Mouse (Mus musculus): ENCODE measurements around the gene Spef1.

The Spef1 gene

DNA sequence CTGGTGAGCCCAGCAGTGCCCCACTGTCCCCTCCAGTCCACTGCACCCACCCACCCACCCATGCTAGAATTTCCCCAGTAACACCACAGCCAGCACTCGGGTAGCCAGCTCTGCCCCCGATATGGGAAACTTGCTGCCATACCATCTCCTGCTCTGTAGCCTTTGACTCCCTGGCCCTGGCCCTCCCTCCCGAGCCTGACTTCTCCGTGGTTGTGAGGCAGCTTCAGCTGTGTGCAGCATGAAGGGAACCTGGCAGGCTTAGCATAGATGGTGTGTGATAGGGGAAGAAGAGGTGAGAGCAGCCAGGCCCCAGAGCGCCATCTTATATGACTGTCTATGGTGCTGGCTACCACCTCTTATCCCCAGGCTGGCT lies 46.6 kb downstream of the Spef1 start:
- no peak for DNase-seq

GRCm38 (mm10) chr2:131139886-131140532 lies 47.1 kb downstream of the Spef1 start:
- peak; percentile 47 to 60 for DNase-seq

DNA sequence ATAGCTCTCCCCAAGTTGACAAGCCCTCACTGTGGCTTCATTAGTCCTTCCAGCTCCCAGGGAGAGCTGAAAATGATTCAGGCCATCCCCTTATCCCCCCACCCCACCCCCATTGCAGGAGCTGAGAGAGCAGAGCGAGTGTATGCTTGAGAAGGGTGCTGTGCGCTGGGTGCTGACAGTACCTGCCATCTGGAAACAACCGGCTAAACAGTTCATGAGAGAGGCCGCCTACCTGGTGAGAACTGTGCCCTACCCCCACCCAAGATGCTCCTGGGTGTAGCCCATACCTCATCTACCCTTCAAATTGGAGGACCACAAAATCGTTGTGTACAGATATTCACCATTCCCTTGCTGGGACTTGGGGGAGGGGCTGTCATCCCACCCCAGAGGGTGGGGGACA lies 47.8 kb downstream of the Spef1 start:
- peak in 1 of 2 experiments; percentile 1 for DNase-seq

DNA sequence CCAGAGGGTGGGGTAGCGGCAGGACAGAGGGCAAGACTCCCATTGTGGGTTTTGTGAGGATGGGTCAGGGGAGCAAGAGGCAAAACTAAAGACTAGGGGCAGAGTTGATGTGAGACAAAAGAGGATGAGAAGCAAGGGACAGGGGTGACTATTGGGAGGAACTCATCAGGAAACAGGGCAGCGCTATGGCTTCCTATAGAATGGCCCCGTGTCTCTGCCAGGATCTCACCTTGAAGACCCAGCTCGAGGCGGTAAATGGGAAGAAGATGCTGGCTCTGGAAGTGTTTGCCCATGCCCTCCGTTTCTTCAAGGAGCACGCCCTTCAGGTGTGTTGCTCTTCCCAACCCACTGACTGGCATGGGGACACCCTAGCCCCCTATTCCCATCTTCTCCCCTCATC lies 48.3 kb downstream of the Spef1 start:
- DNase-seq: no peak

- peak in 1 of 2 experiments; percentile 0 for DNase-seq
Observed at GRCm38 (mm10) chr2:131138296-131138695, 48.8 kb downstream of the Spef1 start.

DNA sequence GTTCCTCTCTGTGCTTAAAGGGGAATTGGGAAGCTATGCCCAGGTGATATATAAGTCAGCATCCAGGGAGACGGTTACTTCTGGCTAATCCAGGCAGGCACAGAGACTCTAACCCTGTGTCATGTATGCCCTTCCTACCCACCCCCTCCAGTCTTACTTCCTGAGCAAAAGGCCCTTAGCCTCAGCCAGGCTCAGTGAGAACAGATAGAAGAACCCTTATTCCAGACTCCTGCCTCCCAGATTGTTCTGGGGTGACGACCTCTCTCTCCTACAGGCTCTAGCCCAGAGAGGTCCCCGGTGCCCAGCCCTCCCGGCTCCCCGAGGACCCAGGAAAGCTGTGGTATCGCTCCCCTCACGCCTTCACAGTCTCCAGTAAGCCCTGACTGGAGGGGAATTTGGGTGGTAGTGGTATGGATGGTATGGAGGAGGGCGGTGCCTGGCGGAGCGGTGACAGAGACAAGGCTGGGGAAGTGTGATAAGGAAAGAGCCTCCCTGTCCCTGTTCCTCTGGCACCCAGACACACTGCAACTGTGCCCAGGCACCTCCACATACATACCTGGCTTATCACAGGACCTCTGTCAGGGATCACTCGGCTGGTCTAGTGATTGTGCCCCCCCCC lies 51.5 kb downstream of the Spef1 start:
- DNase-seq: no peak

GRCm38 (mm10) chr2:131134826-131135400 lies 52.2 kb downstream of the Spef1 start:
- no peak for DNase-seq

DNA sequence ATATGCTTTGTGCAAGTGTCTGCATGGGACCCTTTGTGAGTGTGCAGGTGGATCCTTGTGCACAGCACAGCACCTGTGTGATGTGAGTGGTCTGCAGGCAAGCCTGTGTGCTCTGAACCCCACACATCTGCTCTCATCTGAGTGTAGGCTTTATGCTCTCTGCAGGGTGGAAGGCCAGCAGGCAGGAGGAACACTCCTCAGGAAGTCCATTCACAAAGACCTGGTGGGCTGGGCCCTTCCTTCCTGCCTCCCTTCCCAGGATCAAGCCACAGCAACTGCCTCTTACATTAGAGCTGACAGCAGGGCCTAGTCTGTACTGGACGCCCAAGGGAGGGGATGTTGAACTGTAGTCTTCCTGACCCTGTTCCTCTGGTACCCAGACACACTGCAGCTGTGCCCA lies 52.7 kb downstream of the Spef1 start:
- DNase-seq: peak; percentile 62 to 84

- no peak for DNase-seq
Observed at GRCm38 (mm10) chr2:131132930-131133547, 54.0 kb downstream of the Spef1 start, which contains the start of gene Gm11037. TSS of gene Gm11037 (plus strand) at chr2:131133497.

DNA sequence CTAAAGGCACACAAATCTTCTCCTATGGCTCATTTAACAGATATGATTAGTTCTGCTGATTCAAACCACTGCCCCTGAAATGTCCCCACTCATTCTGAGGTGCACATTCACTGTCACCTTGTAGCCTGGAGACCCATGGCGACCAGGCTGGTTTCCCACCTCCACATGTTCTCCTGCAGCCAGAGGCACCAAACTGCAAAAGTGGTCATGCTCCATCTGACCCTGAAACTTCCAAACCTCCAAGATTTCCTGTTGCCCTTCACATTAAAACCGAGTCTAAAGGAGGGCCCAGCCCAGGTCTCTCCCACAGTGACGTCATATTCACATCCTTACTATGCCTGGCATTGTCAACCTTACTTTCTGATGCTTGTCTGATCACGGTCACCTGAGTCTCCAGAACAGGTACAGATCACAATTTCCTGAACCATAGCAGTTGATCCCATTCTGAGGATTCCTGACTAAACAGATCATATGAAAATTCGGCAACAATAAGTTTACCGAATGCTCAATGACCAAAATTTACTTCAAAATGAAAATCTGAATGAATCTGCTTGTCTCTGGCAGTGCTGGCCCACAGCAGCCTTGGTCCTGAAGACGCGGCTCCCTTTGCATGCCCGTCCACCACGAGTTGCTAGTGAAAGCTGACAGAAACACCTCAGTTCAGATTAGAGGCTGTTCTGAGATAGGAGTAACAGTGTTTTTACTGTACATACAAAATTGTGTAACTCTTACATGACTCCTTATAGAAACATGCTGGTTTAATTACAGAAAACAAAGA lies 54.8 kb downstream of the Spef1 start:
- no peak for DNase-seq

DNA sequence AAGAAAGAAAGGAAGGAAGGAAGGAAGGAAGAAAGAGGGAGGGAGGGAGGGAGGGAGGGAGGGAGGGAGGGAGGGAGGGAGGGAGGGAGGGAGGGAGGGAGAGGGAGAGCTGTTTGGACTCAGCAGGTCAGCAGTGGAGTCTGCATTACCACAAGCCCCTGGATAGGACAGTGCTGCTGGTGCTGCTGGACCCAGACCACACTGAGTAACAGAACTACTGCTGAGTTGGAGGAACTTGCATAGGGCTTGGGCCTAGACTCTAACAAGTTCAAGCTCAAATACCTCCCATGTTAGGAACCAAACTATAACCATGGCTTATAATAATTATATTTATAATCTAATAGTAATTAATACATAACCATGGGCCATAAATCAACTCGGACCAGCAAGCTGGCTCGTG lies 56.2 kb downstream of the Spef1 start:
- no peak for DNase-seq

DNA sequence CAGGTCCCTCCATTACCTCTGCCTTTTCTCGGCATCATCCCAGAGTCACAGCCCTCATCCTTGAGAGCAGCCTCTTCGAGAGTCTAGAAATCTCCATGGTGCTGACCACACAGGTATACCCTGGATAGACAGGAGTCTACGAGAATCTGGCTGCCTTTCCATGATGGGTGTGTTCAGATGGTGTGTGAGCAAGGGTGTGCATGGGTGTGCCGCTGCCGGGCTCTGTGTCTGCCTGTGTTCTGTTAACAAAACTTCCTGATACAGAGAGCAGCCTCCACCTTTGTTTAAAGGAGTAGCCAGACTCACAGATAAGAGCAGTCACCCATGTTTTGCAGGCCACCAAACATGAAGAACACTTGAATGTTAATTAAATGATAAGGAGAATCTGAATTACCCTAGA lies 57.2 kb downstream of the Spef1 start:
- no peak for DNase-seq

GRCm38 (mm10) chr2:131128636-131129157 lies 58.4 kb downstream of the Spef1 start:
- no peak for DNase-seq

- DNase-seq: no peak
Observed at GRCm38 (mm10) chr2:131128211-131128610, 58.9 kb downstream of the Spef1 start.

DNA sequence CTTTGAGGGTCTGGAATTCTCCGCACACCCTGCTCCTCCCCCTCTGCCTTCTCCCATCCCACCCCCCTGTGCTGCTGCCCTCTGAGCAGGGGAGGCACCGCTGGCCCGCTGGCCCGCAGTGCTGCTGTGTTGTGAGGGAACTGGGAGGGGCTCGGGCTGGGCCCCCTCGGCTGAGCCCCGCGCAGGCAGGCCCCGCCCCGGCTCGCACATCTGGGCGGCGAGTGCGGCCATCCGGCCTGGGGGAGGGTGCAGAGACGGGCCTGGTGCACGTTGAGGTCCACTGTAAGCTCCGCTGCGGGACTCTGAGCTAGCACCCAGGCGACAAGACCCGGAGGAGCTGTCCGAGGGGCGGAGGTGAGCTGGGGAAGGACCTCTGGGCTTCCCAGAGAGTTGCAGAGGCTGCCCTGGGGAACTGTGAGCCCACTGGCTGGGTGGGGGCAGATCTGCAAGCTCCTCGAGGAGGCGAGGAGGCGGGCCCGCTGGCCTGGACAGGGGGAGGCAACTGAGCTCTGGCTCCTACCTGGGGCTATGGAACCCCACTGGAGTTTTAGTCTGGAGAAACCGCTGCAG lies 59.8 kb downstream of the Spef1 start, which contains the start of gene Hspa12b:
TSS of gene Hspa12b (plus strand) at position 120 of the 570 bp plus-strand sequence.
- DNase-seq: peak; percentile 65 to 82

DNA sequence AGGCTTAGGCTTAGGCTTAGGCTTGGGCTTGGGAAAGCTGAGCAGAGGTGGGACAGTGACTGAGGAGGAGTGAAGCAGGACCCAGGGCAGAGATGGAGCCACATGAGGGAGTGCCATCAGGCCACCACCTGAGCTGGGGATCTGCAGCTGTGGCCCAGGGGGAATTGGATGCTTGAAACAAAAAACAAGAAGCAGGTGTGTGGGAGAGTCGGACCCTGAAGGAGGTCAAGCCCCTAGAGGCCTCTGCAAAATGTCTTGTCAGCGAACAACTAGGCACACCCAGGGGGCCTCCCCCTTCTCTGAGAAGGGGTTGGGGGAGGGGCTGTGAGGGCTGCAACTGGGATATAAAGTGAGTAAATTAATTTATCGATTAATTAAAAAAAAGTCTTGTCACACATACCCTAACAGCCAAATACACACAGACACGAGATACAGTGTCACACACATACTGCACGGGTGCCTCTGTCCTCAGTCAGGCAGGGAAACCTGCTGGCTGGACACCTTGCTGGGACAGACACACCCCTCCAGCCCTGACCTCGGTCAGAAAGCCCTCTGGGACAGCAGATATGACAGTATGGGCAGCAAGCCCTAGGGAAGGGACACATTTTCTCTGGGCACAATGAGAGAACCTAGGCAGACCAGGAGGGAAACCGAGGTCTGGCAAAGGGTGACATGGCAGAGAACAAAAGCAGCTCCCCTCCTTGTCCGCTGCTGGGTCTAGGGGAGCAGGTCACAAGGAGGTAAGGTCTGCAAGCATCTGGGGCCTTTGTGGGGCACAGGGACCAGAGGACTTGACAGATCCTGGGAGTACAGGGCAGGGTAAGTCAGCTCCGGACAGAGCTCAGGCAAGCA lies 60.9 kb downstream of the Spef1 start:
- no peak for DNase-seq

- DNase-seq: no peak
Observed at GRCm38 (mm10) chr2:131125157-131125963, 61.7 kb downstream of the Spef1 start.

DNA sequence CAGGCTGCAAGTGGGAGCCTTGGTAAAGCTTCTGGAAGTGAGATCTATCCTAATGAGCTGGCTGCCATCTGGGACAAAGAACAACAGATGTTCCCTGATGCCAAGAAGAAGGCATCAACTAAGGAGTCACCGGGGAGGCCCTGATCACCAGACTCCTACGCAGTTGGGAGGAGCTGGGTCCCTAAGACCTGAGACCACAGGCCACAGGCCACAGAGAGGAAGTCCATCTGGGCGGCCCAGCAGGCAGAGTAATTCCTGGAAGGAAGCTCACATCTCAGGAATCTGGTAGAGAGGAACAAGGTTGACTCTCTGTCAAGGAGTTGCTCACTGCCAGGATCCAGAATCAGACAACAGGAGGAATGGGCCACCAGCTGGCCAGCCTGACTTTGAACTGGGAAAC lies 62.9 kb downstream of the Spef1 start:
- peak; percentile 40 to 72 for DNase-seq
